Mouse (Mus musculus) liver, adult 2 months (tissue): ENCODE measurements at regions not wholly inside any gene's neighbourhood (a gene's known extent, or its start where the extent isn't known, plus 50 kb on each side); places are given as distances from the start of the nearest gene placed in this dataset.
A peak's percentile ranks its signal among the peaks of the same experiment; 100 is the strongest.

Experiments used
- DNase-seq: peaks from one replicate; pipeline ENCODE4 v3.0.0-alpha.2; 2011; ENCODE audit warnings: low read depth, low spot score; ENCODE audit errors: extremely low read depth
- H3K27ac ChIP-seq: fragments of 200-500 bp; replicated peaks from 2 replicates; pipeline ENCODE4 v1.5.1; 2012; ENCODE audit warnings: low read depth, mild to moderate bottlenecking, control low read depth, inconsistent platforms, low read length; ENCODE audit not compliant: insufficient read depth
- H3K27me3 ChIP-seq: fragments of 200-500 bp; 2 replicates; pipeline ENCODE4 v1.6.1; 2012; ENCODE audit warnings: mild to moderate bottlenecking, moderate library complexity, low read length, inconsistent platforms; ENCODE audit not compliant: control insufficient read depth, insufficient read depth
- H3K36me3 ChIP-seq: fragments of 200-500 bp; 2 replicates; pipeline ENCODE4 v1.6.1; 2012; ENCODE audit warnings: low read length, inconsistent platforms; ENCODE audit not compliant: control insufficient read depth, insufficient read depth
- H3K4me1 ChIP-seq: fragments of 200-500 bp; 2 replicates; pipeline ENCODE4 v1.6.1; 2011; ENCODE audit warnings: low read length; ENCODE audit not compliant: control insufficient read depth, insufficient read depth
- H3K4me3 ChIP-seq: fragments of 200-500 bp; 2 replicates; pipeline ENCODE4 v1.5.1; 2011; ENCODE audit warnings: low read depth, mild to moderate bottlenecking, control low read depth, low read length, moderate library complexity; ENCODE audit not compliant: insufficient read depth
- H3K79me2 ChIP-seq: fragments of 200-500 bp; 2 replicates; pipeline ENCODE4 v1.6.1; 2012; ENCODE audit warnings: inconsistent platforms, mild to moderate bottlenecking, low read length, moderate library complexity; ENCODE audit not compliant: control insufficient read depth, insufficient read depth
- H3K9ac ChIP-seq: fragments of 200-500 bp; 2 replicates; pipeline ENCODE4 v1.6.1; 2012; ENCODE audit warnings: low read depth, mild to moderate bottlenecking, control low read depth, inconsistent platforms, low read length
- CTCF ChIP-seq: fragments of 200-500 bp; IDR thresholded peaks from 2 replicates; pipeline ENCODE4 v1.5.1; 2011; ENCODE audit warnings: low read depth, low read length, control low read depth
- POLR2A ChIP-seq: fragments of 200-500 bp; IDR thresholded peaks from 2 replicates; pipeline ENCODE4 v1.6.1; 2011; ENCODE audit warnings: low read length, control low read depth; ENCODE audit not compliant: insufficient read depth; ENCODE audit errors: extremely low read depth
- WGBS: fragments of 180-500 bp; shearing (Covaris S2); methylation state at CpG from one replicate; pipeline ENCODE4 v1.1.7; 2018; 5-methylcytosine and 5-hydroxymethylcytosine counted together

DNA sequence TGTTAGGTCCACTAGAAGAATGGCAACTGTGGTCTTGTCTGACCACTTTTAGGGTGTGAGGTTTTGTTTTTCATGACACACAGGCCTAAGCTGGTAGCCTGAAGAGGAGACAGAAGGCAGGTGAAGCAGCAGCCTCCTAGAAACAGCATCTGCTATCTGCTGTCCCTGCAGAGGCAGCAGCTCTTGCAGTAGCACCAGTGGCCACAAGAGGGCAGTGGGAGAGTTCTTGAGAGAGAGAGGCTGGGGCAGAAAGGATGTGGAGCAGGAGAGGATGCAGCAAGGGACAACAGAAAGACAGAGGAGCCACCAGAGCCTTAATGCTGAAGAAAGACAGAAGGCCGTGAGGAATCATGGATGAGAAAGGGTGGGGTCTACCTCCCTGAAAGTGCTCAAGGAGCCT is 88.1 kb upstream of the Usp51 start:
- H3K27ac ChIP-seq = no peak overlapping the region
- TF ChIP-seq POLR2A (no peak), CTCF (peak; percentile 81)
- H3K27me3 ChIP-seq = no peaks in the 10 kb centered on the region
- WGBS = 29% methylated on average over 1 of the region's 1 CpGs
- no peaks in the 10 kb centered on the region for H3K36me3 ChIP-seq
- H3K9ac ChIP-seq = no peak overlapping the region
- no peak overlapping the region for H3K4me3 ChIP-seq
- H3K79me2 ChIP-seq = no peaks in the 10 kb centered on the region
- DNase-seq = peak; percentile 4
- H3K4me1 ChIP-seq = no peaks in the 10 kb centered on the region

- H3K4me1 ChIP-seq = no peaks in the 10 kb centered on the region
- WGBS = 62% methylated on average over 3 of the region's 3 CpGs
- no peak for DNase-seq
- no peaks in the 10 kb centered on the region for H3K79me2 ChIP-seq
- TF ChIP-seq POLR2A (no peak), CTCF (peak; percentile 43; the same call in 1 of the 2 replicates)
- no peaks in the 10 kb centered on the region for H3K36me3 ChIP-seq
- no peak overlapping the region for H3K9ac ChIP-seq
- no peaks in the 10 kb centered on the region for H3K27me3 ChIP-seq
- H3K27ac ChIP-seq = no peak overlapping the region
- no peak overlapping the region for H3K4me3 ChIP-seq
These were observed 79.3 kb upstream of the Usp51 start for GRCm38 (mm10) chrX:152926991-152927390.

DNA sequence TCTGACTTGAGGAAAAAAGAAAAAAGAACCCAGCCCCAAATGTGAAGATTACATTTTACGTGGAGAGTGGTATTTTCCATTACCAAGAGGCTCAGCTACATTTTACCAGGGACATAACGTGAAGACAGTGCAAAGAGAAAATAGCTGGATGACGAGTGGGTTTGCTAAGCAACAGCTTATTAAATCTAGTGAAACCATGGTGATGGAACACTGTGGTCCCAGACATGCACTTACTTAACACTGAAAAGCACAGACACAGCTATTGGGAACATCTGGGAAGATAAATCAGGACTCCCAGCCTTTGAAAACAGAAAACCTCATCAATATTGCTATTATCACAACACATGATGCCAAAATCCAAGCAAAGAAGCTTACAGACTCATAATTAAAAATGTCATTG is 60.1 kb upstream of the Usp51 start:
- WGBS = 67% methylated on average over 3 of the region's 3 CpGs
- TF ChIP-seq CTCF (no peak), POLR2A (no peak)
- no peaks in the 10 kb centered on the region for H3K79me2 ChIP-seq

More for the DNA sequence above, 60.1 kb upstream of the Usp51 start:
- H3K9ac ChIP-seq = no peak overlapping the region
- no peaks in the 10 kb centered on the region for H3K27me3 ChIP-seq
- no peak overlapping the region for H3K27ac ChIP-seq
- DNase-seq = no peak
- H3K36me3 ChIP-seq = no peaks in the 10 kb centered on the region
- H3K4me1 ChIP-seq = no peaks in the 10 kb centered on the region
- H3K4me3 ChIP-seq = no peak overlapping the region
